Mouse (Mus musculus): ENCODE results near the gene Hoxb7.

Gene Hoxb7

GRCm38 (mm10) chr11:96310183-96310938 lies 23.9 kb downstream of the Hoxb7 start:
- in situ Hi-C loops (cut with MboI; ENCODE audit: unreplicated experiment in 2 of 2), result no loop called here

GRCm38 (mm10) chr11:96311097-96311496 lies 24.7 kb downstream of the Hoxb7 start:
- in situ Hi-C loops (cut with MboI; ENCODE audit: unreplicated experiment in 2 of 2), result no loop called here

GRCm38 (mm10) chr11:96311520-96312417 lies 25.3 kb downstream of the Hoxb7 start:
- in situ Hi-C loops (cut with MboI; ENCODE audit: unreplicated experiment in 2 of 2), result no loop called here

- in situ Hi-C loops (cut with MboI; ENCODE audit: unreplicated experiment in 2 of 2), result no loop called here
Measured at GRCm38 (mm10) chr11:96313134-96313533, 26.7 kb downstream of the Hoxb7 start.

- in situ Hi-C loops (cut with MboI; ENCODE audit: unreplicated experiment in 2 of 2), result no loop called here
Measured at GRCm38 (mm10) chr11:96313806-96314428, 27.5 kb downstream of the Hoxb7 start.

- in situ Hi-C loops (cut with MboI; ENCODE audit: unreplicated experiment in 2 of 2), result no loop called here
Measured at GRCm38 (mm10) chr11:96314671-96315343, 28.4 kb downstream of the Hoxb7 start.

GRCm38 (mm10) chr11:96315344-96315681 lies 28.9 kb downstream of the Hoxb7 start:
- in situ Hi-C loops (cut with MboI; ENCODE audit: unreplicated experiment in 2 of 2), result no loop called here

GRCm38 (mm10) chr11:96316696-96317607 lies 30.5 kb downstream of the Hoxb7 start:
- in situ Hi-C loops (cut with MboI; ENCODE audit: unreplicated experiment in 2 of 2), result no loop called here

- in situ Hi-C loops (cut with MboI; ENCODE audit: unreplicated experiment in 2 of 2), result no loop called here
Measured at GRCm38 (mm10) chr11:96317608-96318367, 31.4 kb downstream of the Hoxb7 start, which contains the start of gene Hoxb4. Gene Hoxb4 (plus strand): TSS chr11:96318267.

- in situ Hi-C loops (cut with MboI; ENCODE audit: unreplicated experiment in 2 of 2), result no loop called here
Measured at GRCm38 (mm10) chr11:96318368-96319070, 32.1 kb downstream of the Hoxb7 start.

- in situ Hi-C loops (cut with MboI; ENCODE audit: unreplicated experiment in 2 of 2), result no loop called here
Measured at GRCm38 (mm10) chr11:96319071-96319902, 32.9 kb downstream of the Hoxb7 start.

GRCm38 (mm10) chr11:96319910-96320309 lies 33.5 kb downstream of the Hoxb7 start:
- in situ Hi-C loops (cut with MboI; ENCODE audit: unreplicated experiment in 2 of 2), result no loop called here

GRCm38 (mm10) chr11:96320688-96321087 lies 34.3 kb downstream of the Hoxb7 start:
- in situ Hi-C loops (cut with MboI; ENCODE audit: unreplicated experiment in 2 of 2), result no loop called here

- in situ Hi-C loops (cut with MboI; ENCODE audit: unreplicated experiment in 2 of 2), result no loop called here
Measured at GRCm38 (mm10) chr11:96321846-96322245, 35.4 kb downstream of the Hoxb7 start.

GRCm38 (mm10) chr11:96322738-96323137 lies 36.3 kb downstream of the Hoxb7 start:
- in situ Hi-C loops (cut with MboI; ENCODE audit: unreplicated experiment in 2 of 2), result no loop called here

- in situ Hi-C loops (cut with MboI; ENCODE audit: unreplicated experiment in 2 of 2), result no loop called here
Measured at GRCm38 (mm10) chr11:96323154-96323553, 36.7 kb downstream of the Hoxb7 start, which contains the start of gene Hoxb3. Gene Hoxb3 (plus strand): TSS chr11:96323326.

- in situ Hi-C loops (cut with MboI; ENCODE audit: unreplicated experiment in 2 of 2), result no loop called here
Measured at GRCm38 (mm10) chr11:96324125-96324524, 37.7 kb downstream of the Hoxb7 start.
